Mouse (Mus musculus) spleen, adult 2 months (tissue): Measurements from ENCODE around the gene Olfr1126.

Experiments used
- CTCF ChIP-seq: fragments of 200-500 bp; IDR thresholded peaks from 2 replicates; pipeline ENCODE4 v1.5.1; 2011; ENCODE audit warnings: mild to moderate bottlenecking, inconsistent platforms; ENCODE audit not compliant: insufficient read depth, insufficient read length, insufficient replicate concordance; ENCODE audit errors: extremely low read depth
- POLR2A ChIP-seq: fragments of 200-500 bp; IDR thresholded peaks from 2 replicates; pipeline ENCODE4 v1.6.1; 2011; ENCODE audit warnings: low read depth, low read length, inconsistent platforms

GRCm38 (mm10) chr2:87481158-87481557 lies 27.4 kb downstream of the Olfr1126 start:
- TF ChIP-seq CTCF (no peak), POLR2A (no peak)
